Mouse (Mus musculus) lung, embryonic 16.5 days (tissue): Measurements from ENCODE around the gene Dop1a. TPM values are rescaled to one million over a fixed set of nuclear protein-coding genes. Genes with fewer than 3 reads are reported as not detected.

ENCODE experiments used
- ATAC-seq: fragments of 200-750 bp; cut with Nextera tagmentation; 2 replicates; pipeline ENCODE4 v1.8.0; 2017; ENCODE audit warnings: low read depth, mild to moderate bottlenecking, moderate library complexity
- H3K27ac ChIP-seq: fragments of 300-500 bp; sonication (generic); 2 replicates; pipeline ENCODE4 v1.5.1; 2014; ENCODE audit warnings: mild to moderate bottlenecking, control low read depth, low read length
- H3K27me3 ChIP-seq: fragments of 300-500 bp; sonication (generic); 2 replicates; pipeline ENCODE4 v1.6.1; 2014; ENCODE audit warnings: low read depth, low read length, mixed read lengths; ENCODE audit not compliant: control insufficient read depth, insufficient read depth
- H3K36me3 ChIP-seq: fragments of 300-500 bp; sonication (generic); 2 replicates; pipeline ENCODE4 v1.6.1; 2014; ENCODE audit warnings: low read length; ENCODE audit not compliant: control insufficient read depth, insufficient read depth
- H3K4me1 ChIP-seq: fragments of 300-500 bp; sonication (generic); replicated peaks from 2 replicates; pipeline ENCODE4 v1.6.1; 2014; ENCODE audit warnings: low read length, mixed read lengths; ENCODE audit not compliant: control insufficient read depth, insufficient read depth
- H3K4me2 ChIP-seq: fragments of 300-500 bp; sonication (generic); 2 replicates; pipeline ENCODE4 v1.6.1; 2014; ENCODE audit warnings: low read depth, low read length, control low read depth
- H3K4me3 ChIP-seq: fragments of 300-500 bp; sonication (generic); 2 replicates; pipeline ENCODE4 v1.5.1; 2014; ENCODE audit warnings: mild to moderate bottlenecking, low read length, control low read depth
- H3K9ac ChIP-seq: fragments of 300-500 bp; sonication (generic); 2 replicates; pipeline ENCODE4 v1.6.1; 2014; ENCODE audit warnings: low read length, control low read depth
- H3K9me3 ChIP-seq: fragments of 300-500 bp; sonication (generic); 2 replicates; pipeline ENCODE4 v1.6.1; 2016; ENCODE audit warnings: low read length; ENCODE audit not compliant: control insufficient read depth
- WGBS: fragments of 180-500 bp; shearing (Covaris S2); extraction: QIAGEN DNeasy Blood & Tissue Kit; methylation state at CpG from one replicate; pipeline ENCODE4 v1.1.7; 2014; 5-methylcytosine and 5-hydroxymethylcytosine counted together
- polyA plus RNA-seq: library from polyadenylated mRNA; unstranded; fragments of >200 nt; fragmentation: Nextera tagmentation; extraction: Ambion mirVana; gene quantifications from 2 replicates; pipeline ENCODE4 v1.2.1, GENCODE M21; 2015

Gene Dop1a
- polyA plus RNA-seq, 1 experiment from 2014 or later = 12.1 TPM

- H3K27ac ChIP-seq = no peak overlapping the region
- 81% methylated on average over 1 of the region's 1 CpGs for WGBS
- peaks cover 6% of the 10 kb centered on the region; the same call in 1 of the 2 replicates for H3K4me1 ChIP-seq
- H3K4me3 ChIP-seq = no peak overlapping the region
- H3K36me3 ChIP-seq = no peaks in the 10 kb centered on the region; the same call in 1 of the 2 replicates
- H3K4me2 ChIP-seq = no peak overlapping the region
- no peak overlapping the region for H3K9ac ChIP-seq
- H3K9me3 ChIP-seq = no peaks in the 10 kb centered on the region
- H3K27me3 ChIP-seq = no peaks in the 10 kb centered on the region
- ATAC-seq = no peak
Measured at GRCm38 (mm10) chr9:86482236-86482635, 15.3 kb downstream of the Dop1a start.

DNA sequence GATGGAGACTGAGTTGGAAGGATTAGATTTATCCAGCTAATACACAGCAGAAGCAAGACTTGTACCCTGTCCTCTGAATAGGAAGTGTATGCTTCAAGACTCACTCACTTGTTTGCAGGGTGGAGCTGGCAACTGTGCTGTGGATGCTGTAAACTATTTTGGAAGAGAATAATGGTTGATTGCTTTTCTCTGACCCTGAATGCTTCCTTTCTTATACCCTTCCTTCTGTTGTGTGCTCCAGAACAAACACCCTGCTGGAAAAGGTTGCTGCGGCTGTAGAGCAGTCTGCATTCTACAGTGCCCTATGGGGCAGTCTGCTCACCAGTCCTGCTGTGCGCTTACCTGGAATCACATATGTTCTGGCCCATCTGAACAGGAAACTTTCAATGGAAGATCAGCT is 24.8 kb downstream of the Dop1a start:
- Histone ChIP-seq H3K27ac (no peak overlapping the region), H3K4me3 (no peak overlapping the region), H3K4me2 (no peak overlapping the region), H3K27me3 (no peaks in the 10 kb centered on the region), H3K36me3 (no peaks in the 10 kb centered on the region; the same call in 1 of the 2 replicates), H3K9ac (no peak overlapping the region), H3K9me3 (no peaks in the 10 kb centered on the region), H3K4me1 (no peaks in the 10 kb centered on the region)
- 96% methylated on average over 2 of the region's 2 CpGs for WGBS
- ATAC-seq = no peak

DNA sequence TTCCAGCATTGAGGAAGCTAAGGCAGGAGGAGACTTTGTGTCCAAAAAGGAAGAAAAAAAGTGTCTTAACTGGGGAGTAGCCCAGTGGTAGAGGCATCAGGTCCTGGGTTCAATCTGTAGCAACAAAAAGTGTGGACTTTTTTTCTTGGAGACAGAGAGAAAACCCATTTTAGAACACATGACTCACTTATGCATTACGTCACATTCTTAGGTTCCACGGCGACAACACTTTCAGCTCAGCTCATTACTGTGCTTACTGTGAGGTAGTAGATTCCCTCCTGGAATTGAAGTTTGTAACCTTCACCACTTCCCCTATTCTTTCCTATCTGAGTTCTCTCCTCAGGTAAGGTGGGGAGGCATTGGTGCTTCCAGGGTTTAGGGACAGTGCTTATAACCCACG is 29.3 kb downstream of the Dop1a start:
- Histone ChIP-seq H3K4me2 (no peak overlapping the region), H3K27me3 (no peaks in the 10 kb centered on the region), H3K9ac (no peak overlapping the region), H3K27ac (no peak overlapping the region), H3K9me3 (no peaks in the 10 kb centered on the region), H3K4me1 (no peaks in the 10 kb centered on the region), H3K36me3 (peaks cover 4% of the 10 kb centered on the region; the same call in 1 of the 2 replicates), H3K4me3 (no peak overlapping the region)
- ATAC-seq = no peak
- WGBS = 90% methylated on average over 4 of the region's 4 CpGs

DNA sequence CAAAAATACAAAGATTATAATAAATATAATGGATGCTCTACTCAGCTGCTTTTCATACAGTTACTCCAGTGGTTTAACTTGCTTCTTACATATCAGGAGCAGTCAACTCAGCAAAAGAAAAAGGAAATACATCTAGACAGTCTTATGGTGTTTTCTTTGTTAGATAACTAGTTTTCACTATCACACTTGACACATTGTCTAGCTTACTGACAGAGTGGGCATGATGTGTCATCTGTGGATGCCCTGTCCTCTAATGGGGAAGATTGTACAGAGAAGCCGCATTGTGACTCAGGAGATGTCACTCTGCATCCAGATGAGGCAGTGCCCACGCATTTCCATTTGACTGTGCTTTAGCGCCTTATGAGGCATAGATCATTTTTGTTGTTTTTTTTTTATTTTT is 32.1 kb downstream of the Dop1a start:
- WGBS = 95% methylated on average over 3 of the region's 3 CpGs
- H3K9me3 ChIP-seq = no peaks in the 10 kb centered on the region
- ATAC-seq = no peak

GRCm38 (mm10) chr9:86507437-86507836 is 40.5 kb downstream of the Dop1a start:
- H3K4me3 ChIP-seq = no peak overlapping the region
- 83% methylated on average over 4 of the region's 4 CpGs for WGBS
- H3K4me1 ChIP-seq = no peaks in the 10 kb centered on the region
- no peak overlapping the region for H3K4me2 ChIP-seq
- H3K9me3 ChIP-seq = no peaks in the 10 kb centered on the region
- H3K27me3 ChIP-seq = no peaks in the 10 kb centered on the region
- H3K27ac ChIP-seq = no peak overlapping the region
- no peak overlapping the region for H3K9ac ChIP-seq
- no peak for ATAC-seq
- 0 out of 2 replicates have a peak, but pooled peaks cover 3% of the 10 kb centered on the region for H3K36me3 ChIP-seq

More for the DNA sequence above, 32.1 kb downstream of the Dop1a start:
- H3K27ac ChIP-seq = no peak overlapping the region
- no peak overlapping the region for H3K4me3 ChIP-seq
- H3K9ac ChIP-seq = no peak overlapping the region
- H3K4me1 ChIP-seq = no peaks in the 10 kb centered on the region
- peaks cover 6% of the 10 kb centered on the region; the same call in 1 of the 2 replicates for H3K36me3 ChIP-seq
- no peaks in the 10 kb centered on the region for H3K27me3 ChIP-seq
- H3K4me2 ChIP-seq = no peak overlapping the region

DNA sequence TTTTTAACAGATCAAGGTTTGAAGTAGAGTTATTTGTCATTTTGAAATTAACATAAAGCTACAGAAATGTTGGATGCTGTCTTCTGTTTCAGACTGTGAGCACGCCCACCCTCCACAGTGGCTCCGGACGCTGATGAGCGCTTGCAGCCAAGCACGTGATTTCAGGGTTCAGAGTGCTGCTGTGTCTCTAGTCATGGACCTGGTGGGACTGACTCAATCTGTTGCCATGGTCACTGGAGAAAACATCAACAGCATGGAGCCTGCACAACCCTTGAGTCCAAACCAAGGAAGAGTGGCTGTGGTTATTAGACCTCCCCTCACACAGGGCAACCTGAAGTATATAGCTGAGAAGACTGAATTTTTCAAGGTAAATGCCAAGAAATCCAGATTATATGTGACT is 46.8 kb downstream of the Dop1a start:
- Histone ChIP-seq H3K4me3 (no peak overlapping the region), H3K4me1 (no peaks in the 10 kb centered on the region), H3K27ac (no peak overlapping the region), H3K27me3 (no peaks in the 10 kb centered on the region), H3K4me2 (no peak overlapping the region), H3K9me3 (no peaks in the 10 kb centered on the region), H3K9ac (no peak overlapping the region), H3K36me3 (peaks cover 15% of the 10 kb centered on the region)
- 82% methylated on average over 5 of the region's 5 CpGs for WGBS
- ATAC-seq = no peak; the same call in 1 of the 2 replicates

- Histone ChIP-seq H3K4me3 (no peak overlapping the region), H3K4me2 (no peak overlapping the region), H3K9ac (no peak overlapping the region), H3K27me3 (no peaks in the 10 kb centered on the region), H3K9me3 (no peaks in the 10 kb centered on the region), H3K4me1 (no peaks in the 10 kb centered on the region), H3K36me3 (peaks cover 15% of the 10 kb centered on the region), H3K27ac (no peak overlapping the region)
- 74% methylated on average over 3 of the region's 3 CpGs for WGBS
- ATAC-seq = no peak
Measured at GRCm38 (mm10) chr9:86514390-86514789, 47.4 kb downstream of the Dop1a start.

- Histone ChIP-seq H3K4me2 (no peak overlapping the region), H3K9me3 (no peaks in the 10 kb centered on the region), H3K36me3 (peaks cover 15% of the 10 kb centered on the region), H3K9ac (no peak overlapping the region), H3K4me3 (no peak overlapping the region), H3K27ac (no peak overlapping the region), H3K4me1 (no peaks in the 10 kb centered on the region), H3K27me3 (no peaks in the 10 kb centered on the region)
- no peak for ATAC-seq
- WGBS = 89% methylated on average over 4 of the region's 4 CpGs
Measured at GRCm38 (mm10) chr9:86514798-86515197, 47.8 kb downstream of the Dop1a start.

GRCm38 (mm10) chr9:86522335-86522734 is 55.4 kb downstream of the Dop1a start:
- Histone ChIP-seq H3K4me1 (no peaks in the 10 kb centered on the region), H3K27ac (no peak overlapping the region), H3K4me3 (no peak overlapping the region), H3K27me3 (no peaks in the 10 kb centered on the region), H3K4me2 (no peak overlapping the region), H3K36me3 (peaks cover 17% of the 10 kb centered on the region), H3K9ac (no peak overlapping the region), H3K9me3 (no peaks in the 10 kb centered on the region)
- ATAC-seq = no peak

- Histone ChIP-seq H3K4me1 (no peaks in the 10 kb centered on the region), H3K36me3 (peaks cover 15% of the 10 kb centered on the region), H3K4me3 (no peak overlapping the region), H3K27me3 (no peaks in the 10 kb centered on the region), H3K27ac (no peak overlapping the region), H3K9me3 (no peaks in the 10 kb centered on the region), H3K9ac (no peak overlapping the region), H3K4me2 (no peak overlapping the region)
- WGBS = 34% methylated on average over 2 of the region's 2 CpGs
- no peak for ATAC-seq
Measured at GRCm38 (mm10) chr9:86525600-86525999, 58.6 kb downstream of the Dop1a start.
